Mouse (Mus musculus) thymus, postnatal 0 days (tissue): Measurements from ENCODE around the gene Slc17a6. TPM values are rescaled to one million over a fixed set of nuclear protein-coding genes. Genes with fewer than 3 reads are reported as not detected.
A peak's percentile ranks its signal among the peaks of the same experiment; 100 is the strongest.

ENCODE experiments used
- DNase-seq: peaks from one replicate; pipeline ENCODE4 v3.0.0-alpha.2; 2015; ENCODE audit warnings: low spot score
- polyA plus RNA-seq: library from polyadenylated mRNA; unstranded; fragments of >200 nt; fragmentation: Nextera tagmentation; extraction: Ambion mirVana; gene quantifications from 2 replicates; pipeline ENCODE4 v1.2.1, GENCODE M21; 2015

Slc17a6 gene
- polyA plus RNA-seq = 0.13 and 0.27 TPM in 2 replicates

- DNase-seq = peak; percentile 7
Observed at GRCm38 (mm10) chr7:51621694-51622145, at the start of gene Slc17a6. TSS of gene Slc17a6 (plus strand) at chr7:51622006.

- DNase-seq = no peak
Observed at GRCm38 (mm10) chr7:51600021-51600420, 21.8 kb upstream of the Slc17a6 start.

GRCm38 (mm10) chr7:51603741-51604140 lies 18.1 kb upstream of the Slc17a6 start:
- no peak for DNase-seq

GRCm38 (mm10) chr7:51614404-51614803 lies 7.4 kb upstream of the Slc17a6 start:
- DNase-seq = peak; percentile 15

- DNase-seq = no peak
Observed at GRCm38 (mm10) chr7:51617941-51618340, 3.9 kb upstream of the Slc17a6 start.

GRCm38 (mm10) chr7:51618412-51618811 lies 3.4 kb upstream of the Slc17a6 start:
- no peak for DNase-seq

GRCm38 (mm10) chr7:51619977-51620376 lies 1.8 kb upstream of the Slc17a6 start:
- DNase-seq = no peak

- no peak for DNase-seq
Observed at GRCm38 (mm10) chr7:51622196-51622595, 390 bp downstream of the Slc17a6 start.

- DNase-seq = no peak
Observed at GRCm38 (mm10) chr7:51622666-51623065, 860 bp downstream of the Slc17a6 start.

- DNase-seq = no peak
Observed at GRCm38 (mm10) chr7:51624336-51624897, 2.6 kb downstream of the Slc17a6 start.

- no peak for DNase-seq
Observed at GRCm38 (mm10) chr7:51625161-51625560, 3.4 kb downstream of the Slc17a6 start.

GRCm38 (mm10) chr7:51625591-51626255 lies 3.9 kb downstream of the Slc17a6 start:
- no peak for DNase-seq

GRCm38 (mm10) chr7:51626451-51627000 lies 4.7 kb downstream of the Slc17a6 start:
- DNase-seq = no peak

GRCm38 (mm10) chr7:51627001-51627631 lies 5.3 kb downstream of the Slc17a6 start:
- DNase-seq = no peak

GRCm38 (mm10) chr7:51627666-51628065 lies 5.9 kb downstream of the Slc17a6 start:
- DNase-seq = no peak

- DNase-seq = no peak
Observed at GRCm38 (mm10) chr7:51628349-51628748, 6.5 kb downstream of the Slc17a6 start.

GRCm38 (mm10) chr7:51629206-51629605 lies 7.4 kb downstream of the Slc17a6 start:
- DNase-seq = no peak

GRCm38 (mm10) chr7:51631171-51631570 lies 9.4 kb downstream of the Slc17a6 start:
- DNase-seq = no peak

- no peak for DNase-seq
Observed at GRCm38 (mm10) chr7:51632543-51633229, 10.9 kb downstream of the Slc17a6 start.

- DNase-seq = no peak
Observed at GRCm38 (mm10) chr7:51633230-51633844, 11.5 kb downstream of the Slc17a6 start.

- no peak for DNase-seq
Observed at GRCm38 (mm10) chr7:51657152-51657551, 35.3 kb downstream of the Slc17a6 start.
